Mouse (Mus musculus) bone marrow, adult 2 months (tissue): ENCODE data around the gene Rptor.

Source experiments
- CTCF ChIP-seq: fragments of 200-500 bp; IDR thresholded peaks from 2 replicates; pipeline ENCODE4 v1.5.1; 2011; ENCODE audit warnings: low read length, control low read depth; ENCODE audit not compliant: control insufficient read depth, insufficient read depth
- POLR2A ChIP-seq: fragments of 200-500 bp; IDR thresholded peaks from 2 replicates; pipeline ENCODE4 v1.6.1; 2011; ENCODE audit warnings: low read depth, mild to moderate bottlenecking, control low read depth, low read length, borderline replicate concordance; ENCODE audit not compliant: control insufficient read depth

DNA sequence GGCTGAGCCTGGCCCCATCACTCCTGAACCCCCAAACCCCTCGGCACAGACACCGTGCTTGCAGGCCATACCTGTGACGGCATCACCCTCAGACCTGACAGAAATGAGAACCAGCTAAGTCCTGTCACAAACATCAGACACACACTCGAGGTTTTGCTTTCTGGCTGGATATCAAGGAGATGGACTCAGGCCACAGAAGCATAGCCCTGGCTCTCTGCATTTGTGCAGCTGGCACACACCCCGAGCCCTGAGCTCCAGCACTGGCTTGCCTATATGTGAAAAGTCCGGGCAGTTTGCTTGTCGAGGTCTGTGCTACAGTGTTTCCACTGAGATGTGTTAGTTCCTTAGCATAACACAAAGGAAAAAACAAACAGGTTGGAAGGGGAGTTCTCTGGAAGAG, 305.0 kb downstream of the Rptor start:
- TF ChIP-seq POLR2A (no peak), CTCF (no peak)
